Mouse (Mus musculus) embryonic fibroblast, embryonic 13.5 days (primary cell): ENCODE measurements around the gene Ankrd39.

Source experiments
- CTCF ChIP-seq: IDR thresholded peaks from 2 replicates; pipeline ENCODE4 v1.5.1; 2011; ENCODE audit warnings: mild to moderate bottlenecking, control low read depth, low read length, moderate library complexity, borderline replicate concordance; ENCODE audit not compliant: insufficient read depth
- POLR2A ChIP-seq: IDR thresholded peaks from 2 replicates; pipeline ENCODE4 v1.6.1; 2011; ENCODE audit warnings: low read depth, mild to moderate bottlenecking, control low read depth, low read length, moderate library complexity

GRCm38 (mm10) chr1:36492416-36493139, 54.7 kb downstream of the Ankrd39 start:
- TF ChIP-seq CTCF (peak; percentile 46; the same call in 1 of the 2 replicates), POLR2A (no peak)
